Mouse (Mus musculus) induced T-regulatory cell, adult 2 months (primary cell): ENCODE data around the gene Nek4.

Experiments used
- DNase-seq: peaks from one replicate; pipeline ENCODE4 v3.0.0-alpha.2; 2012; ENCODE audit warnings: low read depth

Gene Nek4

GRCm38 (mm10) chr14:30960366-30960765, 9.2 kb downstream of the Nek4 start:
- DNase-seq = no peak

- no peak for DNase-seq
Observed at GRCm38 (mm10) chr14:30974204-30974603, 23.0 kb downstream of the Nek4 start.

- no peak for DNase-seq
Observed at GRCm38 (mm10) chr14:30976222-30976621, 25.0 kb downstream of the Nek4 start.

- DNase-seq = no peak
Observed at GRCm38 (mm10) chr14:30996417-30996816, 45.2 kb downstream of the Nek4 start.

- DNase-seq = no peak
Observed at GRCm38 (mm10) chr14:31000356-31000755, 49.2 kb downstream of the Nek4 start.

GRCm38 (mm10) chr14:31000816-31001306, 49.7 kb downstream of the Nek4 start:
- no peak for DNase-seq

- peak; percentile 93 for DNase-seq
Observed at GRCm38 (mm10) chr14:31001307-31002205, 50.4 kb downstream of the Nek4 start, which contains the start of the genes Glt8d1 and Spcs1. TSS of gene Glt8d1 (plus strand) at chr14:31001400. TSS of gene Spcs1 (minus strand) at chr14:31001672.

GRCm38 (mm10) chr14:31004527-31004926, 53.4 kb downstream of the Nek4 start:
- no peak for DNase-seq

- no peak for DNase-seq
Observed at GRCm38 (mm10) chr14:31006779-31007178, 55.6 kb downstream of the Nek4 start.

- no peak for DNase-seq
Observed at GRCm38 (mm10) chr14:31011588-31011987, 60.4 kb downstream of the Nek4 start.

- DNase-seq = no peak
Observed at GRCm38 (mm10) chr14:31013928-31014327, 62.8 kb downstream of the Nek4 start.

- DNase-seq = no peak
Observed at GRCm38 (mm10) chr14:31016063-31016462, 64.9 kb downstream of the Nek4 start.

GRCm38 (mm10) chr14:31017854-31018253, 66.7 kb downstream of the Nek4 start:
- DNase-seq = peak; percentile 66

- peak; percentile 97 for DNase-seq
Observed at GRCm38 (mm10) chr14:31018860-31019291, 67.7 kb downstream of the Nek4 start, which contains the start of the genes Pbrm1 and Gnl3. TSS of gene Pbrm1 (plus strand) at chr14:31019138. TSS of gene Gnl3 (minus strand) at chr14:31019152.

GRCm38 (mm10) chr14:31019331-31020205, 68.4 kb downstream of the Nek4 start:
- DNase-seq = peak; percentile 94

- no peak for DNase-seq
Observed at GRCm38 (mm10) chr14:31022579-31022978, 71.4 kb downstream of the Nek4 start.

GRCm38 (mm10) chr14:31025785-31026184, 74.6 kb downstream of the Nek4 start:
- DNase-seq = peak; percentile 66
